Mouse (Mus musculus): ENCODE measurements around the gene Cables2. TPM values are rescaled to one million over a fixed set of nuclear protein-coding genes. Genes with fewer than 3 reads are reported as not detected.

The Cables2 gene
- polyA plus RNA-seq, 1 experiment from 2014 or later: 15.8 TPM

DNA sequence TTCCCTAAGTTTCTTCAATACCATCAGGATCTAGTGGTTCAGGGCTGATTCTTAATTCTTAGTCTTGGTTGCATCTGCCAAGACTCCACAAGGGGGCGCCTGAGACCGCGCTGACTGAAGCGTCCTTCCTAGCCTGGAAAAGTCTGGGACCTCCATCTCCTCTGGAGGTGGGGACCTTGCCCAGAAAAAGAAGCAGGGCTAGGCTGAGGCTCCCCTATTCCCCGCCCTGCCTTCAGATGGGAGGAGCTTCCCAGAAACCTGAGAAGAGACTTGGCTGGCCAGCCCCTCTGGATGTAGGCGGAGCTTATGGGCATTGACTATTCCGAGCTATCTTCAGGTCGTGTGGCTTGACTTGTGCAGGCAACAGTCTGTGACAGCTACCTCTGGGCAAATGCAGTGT, 2.5 kb upstream of the Cables2 start:
- Histone ChIP-seq H3K36me3 (ENCODE audit: control insufficient read depth, insufficient read depth, low read length) (0 out of 2 replicates have a peak, but pooled peaks cover 2% of the 10 kb centered on the region), H3K4me1 (ENCODE audit: control insufficient read depth, insufficient read depth, low read length) (peaks cover 12% of the 10 kb centered on the region), H3K27me3 (ENCODE audit: control insufficient read depth, insufficient read depth, low read length) (no peaks in the 10 kb centered on the region), H3K9ac (ENCODE audit: low read length) (no peak overlapping the region), H3K27ac (replicated peaks; ENCODE audit: low read depth, low read length) (no peak overlapping the region), H3K4me2 (ENCODE audit: low read depth, severe bottlenecking) (peak overlapping the region; percentile 16; the same call in 1 of the 2 replicates), H3K4me3 (ENCODE audit: low read depth, low read length) (no peak overlapping the region), H3K9me3 (ENCODE audit: control insufficient read depth, low read length) (no peaks in the 10 kb centered on the region)
- WGBS: 1% methylated on average over 8 of the region's 8 CpGs
- ATAC-seq (ENCODE audit: insufficient number of reproducible peaks, low FRiP score, low TSS enrichment, low read depth) (peak; percentile 49), DNase-seq (ENCODE audit: low spot score) (peak; percentile 94)

DNA sequence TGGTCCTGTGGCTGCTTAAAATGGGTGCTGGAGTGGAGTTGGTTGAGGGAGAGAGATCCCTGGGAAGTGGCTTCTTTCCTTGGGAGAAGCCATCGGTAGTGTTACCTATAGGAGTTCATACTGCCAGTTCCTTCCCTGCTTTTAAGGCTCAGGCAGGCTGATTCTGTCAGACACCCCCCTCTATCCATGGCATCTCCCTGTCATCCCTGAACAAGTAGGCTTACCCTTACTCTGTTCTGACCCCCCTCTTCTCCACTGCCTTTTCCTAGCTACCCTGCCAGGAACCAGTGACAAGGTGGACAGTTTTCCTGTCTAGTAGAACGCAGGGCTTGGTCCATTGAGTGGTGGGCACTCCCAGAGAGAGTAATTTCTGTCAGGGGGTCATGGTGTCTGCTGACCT, 1.2 kb upstream of the Cables2 start:
- DNase-seq (ENCODE audit: low spot score) (no peak), ATAC-seq (ENCODE audit: insufficient number of reproducible peaks, low FRiP score, low TSS enrichment, low read depth) (no peak)
- Histone ChIP-seq H3K36me3 (ENCODE audit: control insufficient read depth, insufficient read depth, low read length) (0 out of 2 replicates have a peak, but pooled peaks cover 2% of the 10 kb centered on the region), H3K4me1 (ENCODE audit: control insufficient read depth, insufficient read depth, low read length) (peaks cover 12% of the 10 kb centered on the region), H3K27me3 (ENCODE audit: control insufficient read depth, insufficient read depth, low read length) (no peaks in the 10 kb centered on the region), H3K4me3 (ENCODE audit: low read depth, low read length) (no peak overlapping the region), H3K4me2 (ENCODE audit: low read depth, severe bottlenecking) (no peak overlapping the region), H3K27ac (replicated peaks; ENCODE audit: low read depth, low read length) (no peak overlapping the region), H3K9me3 (ENCODE audit: control insufficient read depth, low read length) (no peaks in the 10 kb centered on the region), H3K9ac (ENCODE audit: low read length) (no peak overlapping the region)
- 70% methylated on average over 2 of the region's 2 CpGs for WGBS

DNA sequence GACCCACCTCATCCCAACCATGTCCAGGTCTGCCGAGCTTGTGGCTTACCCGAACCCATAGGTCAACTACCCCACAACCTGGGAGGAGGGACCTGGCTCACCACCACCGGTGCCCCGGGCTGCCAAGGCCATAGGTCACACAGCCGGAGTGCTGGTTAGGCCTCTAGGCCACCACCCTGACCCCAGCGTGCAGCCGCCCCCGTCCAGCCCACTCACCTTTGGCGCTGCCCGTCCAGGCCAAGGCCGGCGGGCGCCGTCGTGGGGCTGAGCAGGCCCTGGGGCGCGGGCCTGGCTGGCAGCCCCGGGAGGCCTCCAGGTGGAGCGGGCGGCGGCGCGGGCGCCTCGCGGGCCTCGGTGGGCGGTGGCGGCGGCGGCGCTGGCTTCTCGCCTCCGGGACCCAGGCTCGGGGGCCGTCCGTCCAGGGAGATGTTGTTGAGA, 393 bp downstream of the Cables2 start:
- under 1% methylated on average over 31 of the region's 37 CpGs for WGBS
- peaks cover 2% of the 10 kb centered on the region; the same call in 1 of the 2 replicates for H3K36me3 ChIP-seq (ENCODE audit: control insufficient read depth, insufficient read depth, low read length)
- H3K27me3 ChIP-seq (ENCODE audit: control insufficient read depth, insufficient read depth, low read length): no peaks in the 10 kb centered on the region
- H3K4me2 ChIP-seq (ENCODE audit: low read depth, severe bottlenecking): peak overlapping the region; percentile 93
- H3K4me1 ChIP-seq (ENCODE audit: control insufficient read depth, insufficient read depth, low read length): peaks cover 12% of the 10 kb centered on the region
- H3K27ac ChIP-seq (replicated peaks; ENCODE audit: low read depth, low read length): peak overlapping the region; percentile 47; the same call in 1 of the 2 replicates
- ATAC-seq (ENCODE audit: insufficient number of reproducible peaks, low FRiP score, low TSS enrichment, low read depth) (peak; percentile 24; the same call in 1 of the 2 replicates), DNase-seq (ENCODE audit: low spot score) (no peak)
- peak overlapping the region; percentile 73 for H3K4me3 ChIP-seq (ENCODE audit: low read depth, low read length)
- H3K9ac ChIP-seq (ENCODE audit: low read length): peak overlapping the region; percentile 92
- no peaks in the 10 kb centered on the region for H3K9me3 ChIP-seq (ENCODE audit: control insufficient read depth, low read length)

DNA sequence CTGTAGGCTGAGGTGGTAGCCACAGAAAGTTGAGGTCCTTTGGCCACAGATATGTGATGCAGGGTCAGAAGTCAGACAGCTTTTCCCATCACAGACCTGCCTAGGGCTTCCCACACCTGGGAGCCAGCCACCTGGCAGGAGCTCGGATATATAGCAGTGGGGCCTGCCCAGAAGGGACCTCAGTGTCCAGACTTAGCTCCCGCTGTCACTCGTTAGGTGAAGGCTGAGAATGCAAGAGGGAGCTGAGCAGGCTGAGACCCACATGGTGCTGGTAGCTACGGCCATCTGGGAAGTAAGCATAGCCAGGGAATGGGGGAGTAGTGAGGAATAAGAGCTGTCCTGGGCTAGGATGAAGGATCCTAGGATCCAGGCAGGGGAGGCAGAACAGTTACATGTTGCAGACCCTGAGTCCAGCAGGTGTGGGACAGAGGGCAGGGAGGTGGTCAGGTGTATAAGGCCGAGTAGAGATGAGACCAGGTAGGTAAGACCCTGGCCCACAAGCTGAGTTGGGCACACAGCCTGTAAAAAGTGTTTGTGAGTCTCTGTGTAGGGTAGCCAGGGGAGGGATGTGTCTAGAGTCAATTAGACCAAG, 1.4 kb downstream of the Cables2 start:
- Histone ChIP-seq H3K9me3 (ENCODE audit: control insufficient read depth, low read length) (no peaks in the 10 kb centered on the region), H3K27me3 (ENCODE audit: control insufficient read depth, insufficient read depth, low read length) (no peaks in the 10 kb centered on the region), H3K27ac (replicated peaks; ENCODE audit: low read depth, low read length) (no peak overlapping the region), H3K9ac (ENCODE audit: low read length) (no peak overlapping the region; the same call in 1 of the 2 replicates), H3K4me1 (ENCODE audit: control insufficient read depth, insufficient read depth, low read length) (peaks cover 12% of the 10 kb centered on the region), H3K4me3 (ENCODE audit: low read depth, low read length) (peak overlapping the region; percentile 73), H3K36me3 (ENCODE audit: control insufficient read depth, insufficient read depth, low read length) (peaks cover 2% of the 10 kb centered on the region; the same call in 1 of the 2 replicates), H3K4me2 (ENCODE audit: low read depth, severe bottlenecking) (peak overlapping the region; percentile 93)
- DNase-seq (ENCODE audit: low spot score) (no peak), ATAC-seq (ENCODE audit: insufficient number of reproducible peaks, low FRiP score, low TSS enrichment, low read depth) (no peak)
- 70% methylated on average over 5 of the region's 5 CpGs for WGBS

DNA sequence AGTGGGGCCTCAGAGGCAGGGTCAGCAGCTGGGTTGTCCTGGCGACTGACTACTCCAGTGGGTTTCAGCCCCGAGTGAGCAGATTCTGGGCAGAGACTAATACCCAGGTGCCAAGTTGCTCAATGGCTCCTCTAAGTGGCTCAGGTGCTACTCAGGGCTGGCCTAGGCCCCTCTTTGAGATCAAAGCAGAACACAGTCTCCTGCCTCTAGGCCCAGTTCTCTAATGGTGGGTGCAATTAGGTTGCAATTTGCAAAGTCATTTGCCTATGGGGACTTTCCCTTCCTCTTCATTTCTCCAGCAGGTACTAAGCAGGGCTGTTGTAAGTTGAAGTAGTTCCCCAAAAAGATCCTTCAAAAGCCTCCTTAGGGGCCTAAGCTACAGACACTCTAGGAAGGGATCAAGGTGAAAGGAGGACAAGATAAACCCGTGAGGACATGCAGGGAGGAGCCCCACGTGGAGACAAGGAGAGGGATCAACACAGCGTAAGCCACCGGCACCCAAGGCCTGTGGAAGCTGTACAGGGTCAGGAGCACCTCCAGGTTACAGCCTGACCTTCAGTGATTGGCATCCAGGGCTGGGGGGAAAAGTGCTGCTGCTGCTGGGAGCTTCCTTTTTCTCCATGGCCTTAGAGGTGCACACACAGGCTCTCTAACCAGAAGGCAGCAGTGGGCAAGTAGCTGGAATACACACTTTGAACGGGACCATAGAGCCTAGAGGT, 2.6 kb downstream of the Cables2 start:
- H3K4me2 ChIP-seq (ENCODE audit: low read depth, severe bottlenecking): no peak overlapping the region
- 65% methylated on average over 7 of the region's 7 CpGs for WGBS
- no peak overlapping the region; the same call in 1 of the 2 replicates for H3K9ac ChIP-seq (ENCODE audit: low read length)
- H3K4me1 ChIP-seq (ENCODE audit: control insufficient read depth, insufficient read depth, low read length): peaks cover 12% of the 10 kb centered on the region
- H3K36me3 ChIP-seq (ENCODE audit: control insufficient read depth, insufficient read depth, low read length): peaks cover 2% of the 10 kb centered on the region; the same call in 1 of the 2 replicates
- no peak overlapping the region for H3K4me3 ChIP-seq (ENCODE audit: low read depth, low read length)
- H3K27me3 ChIP-seq (ENCODE audit: control insufficient read depth, insufficient read depth, low read length): no peaks in the 10 kb centered on the region
- DNase-seq (ENCODE audit: low spot score): no peak
- no peak for ATAC-seq (ENCODE audit: insufficient number of reproducible peaks, low FRiP score, low TSS enrichment, low read depth)
- no peaks in the 10 kb centered on the region for H3K9me3 ChIP-seq (ENCODE audit: control insufficient read depth, low read length)
- no peak overlapping the region for H3K27ac ChIP-seq (replicated peaks; ENCODE audit: low read depth, low read length)

DNA sequence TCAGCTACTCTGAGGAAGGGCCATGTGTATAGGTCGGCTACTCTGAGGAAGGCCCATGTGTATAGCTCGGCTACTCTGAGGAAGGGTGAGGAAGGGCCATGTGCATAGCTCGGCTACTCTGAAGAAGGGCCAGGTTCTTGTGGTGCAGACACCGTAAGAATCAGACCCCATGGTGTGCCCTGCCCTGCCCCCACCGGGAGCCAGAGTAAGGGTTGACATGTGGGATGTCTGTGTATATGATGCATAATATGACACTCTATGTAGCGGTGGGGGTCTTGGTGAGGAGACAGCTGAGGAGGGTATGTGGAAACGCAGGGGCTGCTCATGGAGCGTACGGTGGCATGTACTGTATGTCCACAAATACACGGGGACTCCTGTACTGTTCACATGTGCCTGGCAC, 4.0 kb downstream of the Cables2 start:
- no peak overlapping the region for H3K4me3 ChIP-seq (ENCODE audit: low read depth, low read length)
- H3K27ac ChIP-seq (replicated peaks; ENCODE audit: low read depth, low read length): no peak overlapping the region
- H3K4me1 ChIP-seq (ENCODE audit: control insufficient read depth, insufficient read depth, low read length): peaks cover 12% of the 10 kb centered on the region
- ATAC-seq (ENCODE audit: insufficient number of reproducible peaks, low FRiP score, low TSS enrichment, low read depth) (no peak), DNase-seq (ENCODE audit: low spot score) (no peak)
- H3K9ac ChIP-seq (ENCODE audit: low read length): no peak overlapping the region
- 92% methylated on average over 10 of the region's 10 CpGs for WGBS
- no peaks in the 10 kb centered on the region for H3K27me3 ChIP-seq (ENCODE audit: control insufficient read depth, insufficient read depth, low read length)
- no peaks in the 10 kb centered on the region for H3K9me3 ChIP-seq (ENCODE audit: control insufficient read depth, low read length)
- peaks cover 4% of the 10 kb centered on the region; the same call in 1 of the 2 replicates for H3K36me3 ChIP-seq (ENCODE audit: control insufficient read depth, insufficient read depth, low read length)
- no peak overlapping the region for H3K4me2 ChIP-seq (ENCODE audit: low read depth, severe bottlenecking)

DNA sequence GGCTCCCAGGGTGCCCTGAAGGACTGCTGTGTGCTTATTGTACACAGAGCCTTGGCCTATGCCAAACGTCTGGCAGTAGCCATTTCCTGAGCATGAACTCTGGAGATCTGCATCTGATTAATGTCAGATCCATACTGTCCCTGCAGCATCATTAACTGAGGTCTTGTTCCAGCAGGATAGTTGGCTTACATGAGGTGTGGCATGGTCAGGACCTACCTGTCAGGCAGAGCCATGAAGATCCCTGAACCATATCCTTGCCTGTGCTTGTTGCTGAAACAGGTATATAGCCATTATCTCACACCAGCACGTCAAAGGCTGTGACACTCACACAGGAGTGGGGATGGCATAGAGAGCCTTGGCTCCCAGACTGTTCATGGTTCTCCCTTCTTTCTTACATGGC, 5.3 kb downstream of the Cables2 start:
- no peak for DNase-seq (ENCODE audit: low spot score)
- peaks cover 12% of the 10 kb centered on the region for H3K4me1 ChIP-seq (ENCODE audit: control insufficient read depth, insufficient read depth, low read length)
- H3K9me3 ChIP-seq (ENCODE audit: control insufficient read depth, low read length): no peaks in the 10 kb centered on the region
- H3K27ac ChIP-seq (replicated peaks; ENCODE audit: low read depth, low read length): no peak overlapping the region
- ATAC-seq (ENCODE audit: insufficient number of reproducible peaks, low FRiP score, low TSS enrichment, low read depth): no peak
- H3K27me3 ChIP-seq (ENCODE audit: control insufficient read depth, insufficient read depth, low read length): no peaks in the 10 kb centered on the region
- H3K36me3 ChIP-seq (ENCODE audit: control insufficient read depth, insufficient read depth, low read length): peaks cover 6% of the 10 kb centered on the region; the same call in 1 of the 2 replicates
- H3K9ac ChIP-seq (ENCODE audit: low read length): no peak overlapping the region
- H3K4me3 ChIP-seq (ENCODE audit: low read depth, low read length): no peak overlapping the region
- 56% methylated on average over 2 of the region's 2 CpGs for whole genome bisulfite sequencing
- H3K4me2 ChIP-seq (ENCODE audit: low read depth, severe bottlenecking): no peak overlapping the region

DNA sequence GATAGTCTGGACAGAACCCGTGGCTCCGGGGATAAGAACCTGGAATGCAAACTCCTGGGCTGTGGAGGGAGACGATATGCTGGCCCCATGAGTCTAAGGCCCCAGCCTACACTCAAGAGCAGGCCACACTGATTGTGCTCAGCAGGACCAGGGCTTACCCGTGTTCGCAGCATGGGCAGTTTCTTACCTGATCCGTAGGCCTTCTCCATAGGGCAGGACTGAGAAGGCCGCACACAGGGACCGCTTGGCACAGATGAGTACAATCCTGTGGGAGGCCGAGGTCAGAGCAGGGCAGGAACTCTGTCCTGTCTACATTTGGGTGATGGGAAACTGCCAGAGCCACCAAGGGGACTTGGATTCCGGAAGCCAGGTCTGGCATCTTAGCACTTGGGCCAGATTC, 10.4 kb downstream of the Cables2 start:
- 89% methylated on average over 10 of the region's 10 CpGs for WGBS
- Histone ChIP-seq H3K4me1 (ENCODE audit: control insufficient read depth, insufficient read depth, low read length) (no peaks in the 10 kb centered on the region), H3K27ac (replicated peaks; ENCODE audit: low read depth, low read length) (no peak overlapping the region), H3K9me3 (ENCODE audit: control insufficient read depth, low read length) (no peaks in the 10 kb centered on the region), H3K9ac (ENCODE audit: low read length) (no peak overlapping the region), H3K27me3 (ENCODE audit: control insufficient read depth, insufficient read depth, low read length) (no peaks in the 10 kb centered on the region), H3K36me3 (ENCODE audit: control insufficient read depth, insufficient read depth, low read length) (peaks cover 12% of the 10 kb centered on the region), H3K4me3 (ENCODE audit: low read depth, low read length) (no peak overlapping the region), H3K4me2 (ENCODE audit: low read depth, severe bottlenecking) (no peak overlapping the region)
- DNase-seq (ENCODE audit: low spot score) (no peak), ATAC-seq (ENCODE audit: insufficient number of reproducible peaks, low FRiP score, low TSS enrichment, low read depth) (no peak)
